Mouse (Mus musculus): ENCODE measurements at regions not wholly inside any gene's neighbourhood (a gene's known extent, or its start where the extent isn't known, plus 50 kb on each side); places are given as distances from the start of the nearest gene placed in this dataset.
"Not testable (repeated sequence)": the region's sequence is repeated elsewhere in the genome, so short reads cannot be mapped to it uniquely, and the experiment has no call there.

DNA sequence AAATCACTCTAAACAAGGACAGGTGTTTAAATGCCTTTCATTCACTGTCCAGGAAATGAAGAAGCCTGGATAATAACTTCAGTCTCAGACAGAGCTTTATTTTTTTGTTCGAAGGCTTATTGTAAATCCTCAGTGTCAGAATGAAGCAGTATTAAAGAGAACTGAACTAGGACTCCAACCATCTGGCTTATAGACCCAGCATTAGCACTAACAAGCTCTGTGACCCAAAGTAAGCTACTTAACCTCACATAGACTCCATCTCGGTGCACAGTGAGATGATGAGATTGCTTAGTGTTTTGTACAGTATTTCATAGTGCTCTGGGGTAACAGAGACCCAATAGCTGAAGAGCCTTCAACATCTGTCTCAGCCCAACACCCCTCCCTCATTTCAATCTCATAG, 738.2 kb upstream of the Map3k7 start:
- no peak for DNase-seq (ENCODE audit: inconsistent ontology term)

- no peak for DNase-seq (ENCODE audit: inconsistent ontology term)
Observed at GRCm38 (mm10) chr4:31268825-31269495, 694.9 kb upstream of the Map3k7 start.

GRCm38 (mm10) chr4:31274131-31274530, 689.8 kb upstream of the Map3k7 start:
- no peak for DNase-seq (ENCODE audit: inconsistent ontology term)

GRCm38 (mm10) chr4:31290301-31290975, 673.5 kb upstream of the Map3k7 start:
- DNase-seq (ENCODE audit: inconsistent ontology term): no peak

- no peak for DNase-seq (ENCODE audit: inconsistent ontology term)
Observed at GRCm38 (mm10) chr4:31293752-31294151, 670.1 kb upstream of the Map3k7 start.

DNA sequence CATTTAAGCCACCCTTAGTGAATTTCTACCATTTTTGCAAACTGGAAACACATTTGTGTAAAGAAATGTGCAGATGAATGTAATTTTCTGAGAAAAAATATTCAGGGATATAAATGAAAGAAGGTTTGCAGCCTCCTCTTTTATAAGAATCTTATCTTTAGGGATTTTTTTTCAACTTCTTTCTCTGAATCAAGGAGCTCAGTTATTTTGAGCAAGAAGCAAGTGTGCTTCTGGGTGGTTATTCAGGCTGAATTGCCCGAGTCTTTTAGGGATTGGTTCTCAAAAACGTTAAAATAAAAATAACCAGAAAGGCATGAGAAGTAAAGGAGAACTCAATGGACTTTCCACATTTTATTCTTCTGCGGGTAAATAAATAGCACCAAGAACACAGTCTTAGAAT, 666.0 kb upstream of the Map3k7 start:
- DNase-seq (ENCODE audit: inconsistent ontology term): no peak

- DNase-seq (ENCODE audit: inconsistent ontology term): no peak
Observed at GRCm38 (mm10) chr4:31319269-31319668, 644.6 kb upstream of the Map3k7 start.

- DNase-seq (ENCODE audit: inconsistent ontology term): no peak
Observed at GRCm38 (mm10) chr4:31320734-31321507, 643.0 kb upstream of the Map3k7 start.

- DNase-seq (ENCODE audit: inconsistent ontology term): peak; percentile 24
Observed at GRCm38 (mm10) chr4:31323816-31324215, 640.1 kb upstream of the Map3k7 start.

DNA sequence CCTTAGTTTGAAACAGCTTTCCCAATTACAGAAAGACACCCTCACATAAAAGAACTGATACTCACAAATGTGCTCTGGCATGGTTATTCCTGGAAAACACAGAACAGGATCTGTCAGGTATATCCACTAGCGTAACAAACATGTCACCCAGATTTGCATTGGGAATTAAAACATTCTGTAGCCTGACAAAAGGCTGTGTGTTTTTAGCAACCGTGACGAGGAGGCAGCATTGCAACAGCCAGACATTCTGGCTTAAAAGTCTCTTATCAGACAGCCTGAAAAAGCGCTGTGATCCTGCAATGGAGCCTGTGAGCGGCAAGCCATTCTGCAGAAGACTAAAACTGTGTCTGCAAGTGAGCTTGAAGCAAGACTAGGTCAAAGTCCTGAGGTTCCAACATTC, 635.1 kb upstream of the Map3k7 start:
- no peak for DNase-seq (ENCODE audit: inconsistent ontology term)

GRCm38 (mm10) chr4:31331053-31331452, 632.8 kb upstream of the Map3k7 start:
- no peak for DNase-seq (ENCODE audit: inconsistent ontology term)

GRCm38 (mm10) chr4:31335686-31336085, 628.2 kb upstream of the Map3k7 start:
- DNase-seq (ENCODE audit: inconsistent ontology term): no peak

- no peak for DNase-seq (ENCODE audit: inconsistent ontology term)
Observed at GRCm38 (mm10) chr4:31337980-31338379, 625.9 kb upstream of the Map3k7 start.

DNA sequence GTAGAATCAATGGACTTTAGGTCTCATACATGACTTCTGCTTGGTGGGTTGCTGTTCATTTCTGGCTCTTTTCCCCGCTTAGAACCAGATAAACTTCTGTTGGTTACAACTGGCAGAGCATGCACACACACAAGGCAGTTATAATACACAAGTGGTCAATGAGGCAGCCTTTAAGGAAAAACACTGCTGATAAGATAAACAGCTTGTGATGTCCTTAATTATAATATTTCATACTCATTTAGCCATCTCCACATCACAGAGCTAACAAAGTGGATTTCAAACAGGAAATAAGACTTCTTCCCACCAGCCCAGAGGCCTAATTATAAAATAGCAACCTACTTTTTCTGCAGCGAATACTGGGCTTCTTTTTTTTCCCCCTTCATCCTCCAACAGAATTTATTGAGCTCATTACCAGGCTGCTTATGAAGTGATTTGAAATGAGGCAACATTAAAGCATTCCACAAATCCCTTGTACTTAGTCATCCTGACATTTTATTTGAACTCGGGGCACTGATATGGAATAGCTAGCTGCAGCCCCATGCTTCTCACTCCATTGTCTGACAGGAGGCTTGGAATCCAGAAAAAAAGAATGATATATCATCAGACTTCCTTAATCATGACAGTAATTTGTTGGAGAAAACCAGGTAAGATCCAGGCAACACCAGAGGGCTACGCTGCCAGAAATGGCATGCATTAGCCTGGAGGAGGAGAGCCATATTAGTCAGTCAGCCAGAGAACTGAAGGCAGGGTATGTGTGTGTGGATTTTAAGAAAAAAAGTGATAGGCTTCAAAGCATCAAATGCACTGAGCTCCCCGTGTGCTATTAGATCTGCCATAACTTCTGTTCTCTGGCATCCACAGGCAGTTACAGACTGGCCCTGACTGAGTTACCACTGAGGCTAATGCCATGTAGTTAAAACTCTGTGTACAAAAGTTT, 620.3 kb upstream of the Map3k7 start:
- peak; percentile 96 for DNase-seq (ENCODE audit: inconsistent ontology term)

DNA sequence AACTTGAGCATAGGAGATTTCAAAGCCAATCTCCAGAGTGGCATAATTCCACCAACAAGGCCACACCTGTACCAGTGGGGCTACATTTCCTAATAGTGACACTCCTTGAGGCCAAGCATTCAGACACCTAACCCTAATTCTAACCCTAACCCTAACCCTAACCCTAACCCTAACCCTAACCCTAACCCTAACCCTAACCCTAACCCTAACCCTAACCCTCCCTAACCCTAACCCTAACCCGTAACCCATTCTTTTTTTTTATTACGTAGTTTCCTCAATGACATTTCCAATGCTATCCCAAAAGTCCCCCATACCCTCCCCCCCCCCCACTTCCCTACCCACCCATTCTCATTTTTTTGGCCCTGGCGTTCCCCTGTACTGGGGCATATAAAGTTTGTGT, 609.9 kb upstream of the Map3k7 start:
- not testable (repeated sequence) for DNase-seq (ENCODE audit: inconsistent ontology term)

GRCm38 (mm10) chr4:31354953-31355352, 608.9 kb upstream of the Map3k7 start:
- DNase-seq (ENCODE audit: inconsistent ontology term): no peak

GRCm38 (mm10) chr4:31366172-31366571, 597.7 kb upstream of the Map3k7 start:
- no peak for DNase-seq (ENCODE audit: inconsistent ontology term)

DNA sequence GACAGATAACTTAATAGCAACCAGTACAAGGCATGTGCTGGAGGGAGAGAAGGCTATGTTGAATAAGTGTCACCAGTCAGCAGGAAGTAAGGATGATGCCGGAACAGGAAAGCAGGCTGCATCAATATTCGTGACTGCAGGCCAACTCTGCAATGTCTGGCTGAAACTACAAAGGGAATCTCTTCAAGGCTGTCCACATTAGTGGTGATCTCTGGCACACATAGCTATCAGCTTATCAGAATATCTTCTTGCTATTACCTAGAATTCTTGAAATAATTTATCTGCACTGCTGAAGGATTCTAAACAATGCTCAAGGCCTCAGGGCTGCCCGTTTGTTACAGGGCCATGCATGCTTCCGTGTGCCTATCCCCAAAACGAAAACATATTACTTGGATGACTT, 596.9 kb upstream of the Map3k7 start:
- DNase-seq (ENCODE audit: inconsistent ontology term): no peak

- DNase-seq (ENCODE audit: inconsistent ontology term): no peak
Observed at GRCm38 (mm10) chr4:31370062-31370461, 593.8 kb upstream of the Map3k7 start.

GRCm38 (mm10) chr4:31381069-31381969, 582.6 kb upstream of the Map3k7 start:
- no peak for DNase-seq (ENCODE audit: inconsistent ontology term)
